Mouse (Mus musculus): ENCODE measurements around the gene Efl1.

- TF ChIP-seq POLR2A (IDR thresholded peaks at IDR 0.05; ENCODE audit: borderline replicate concordance, extremely low read depth, low read depth, low read length), result no peak
- TF ChIP-seq CTCF (IDR thresholded peaks at IDR 0.05; ENCODE audit: insufficient read depth, low read length), result no peak
Measured at GRCm38 (mm10) chr7:82727066-82727465, 78.7 kb downstream of the Efl1 start.
